Mouse (Mus musculus): ENCODE results near the gene Srxn1.

Gene Srxn1

GRCm38 (mm10) chr2:152089581-152089980 is 15.7 kb upstream of the Srxn1 start:
- no peak for DNase-seq (ENCODE audit: low read depth)

GRCm38 (mm10) chr2:152090486-152090885 is 14.8 kb upstream of the Srxn1 start:
- DNase-seq (ENCODE audit: low read depth) = no peak

GRCm38 (mm10) chr2:152091342-152092056 is 13.8 kb upstream of the Srxn1 start:
- DNase-seq (ENCODE audit: low read depth) = no peak

GRCm38 (mm10) chr2:152092927-152093326 is 12.4 kb upstream of the Srxn1 start:
- no peak for DNase-seq (ENCODE audit: low read depth)

- DNase-seq (ENCODE audit: low read depth) = no peak
These were observed 11.9 kb upstream of the Srxn1 start for GRCm38 (mm10) chr2:152093356-152093792.

- no peak for DNase-seq (ENCODE audit: low read depth)
These were observed 10.3 kb upstream of the Srxn1 start for GRCm38 (mm10) chr2:152094856-152095545.

GRCm38 (mm10) chr2:152096922-152097321 is 8.4 kb upstream of the Srxn1 start:
- no peak for DNase-seq (ENCODE audit: low read depth)

- DNase-seq (ENCODE audit: low read depth) = no peak
These were observed 7.4 kb upstream of the Srxn1 start for GRCm38 (mm10) chr2:152097916-152098315.

GRCm38 (mm10) chr2:152099538-152099937 is 5.8 kb upstream of the Srxn1 start:
- DNase-seq (ENCODE audit: low read depth) = no peak

- DNase-seq (ENCODE audit: low read depth) = no peak
These were observed 3.6 kb upstream of the Srxn1 start for GRCm38 (mm10) chr2:152101761-152102160.

GRCm38 (mm10) chr2:152102369-152102768 is 2.9 kb upstream of the Srxn1 start:
- DNase-seq (ENCODE audit: low read depth) = no peak

- peak; percentile 58 for DNase-seq (ENCODE audit: low read depth)
These were observed 502 bp upstream of the Srxn1 start for GRCm38 (mm10) chr2:152104711-152105317.

GRCm38 (mm10) chr2:152106225-152106595 is 894 bp downstream of the Srxn1 start:
- peak; percentile 37 for DNase-seq (ENCODE audit: low read depth)

GRCm38 (mm10) chr2:152106597-152106996 is 1.3 kb downstream of the Srxn1 start:
- DNase-seq (ENCODE audit: low read depth) = no peak

- DNase-seq (ENCODE audit: low read depth) = no peak
These were observed 3.4 kb downstream of the Srxn1 start for GRCm38 (mm10) chr2:152108702-152109101.

- DNase-seq (ENCODE audit: low read depth) = no peak
These were observed 4.1 kb downstream of the Srxn1 start for GRCm38 (mm10) chr2:152109386-152109785.

GRCm38 (mm10) chr2:152111311-152111710 is 6.0 kb downstream of the Srxn1 start:
- DNase-seq (ENCODE audit: low read depth) = no peak

GRCm38 (mm10) chr2:152111920-152112319 is 6.6 kb downstream of the Srxn1 start:
- DNase-seq (ENCODE audit: low read depth) = peak; percentile 90

- DNase-seq (ENCODE audit: low read depth) = no peak
These were observed 7.2 kb downstream of the Srxn1 start for GRCm38 (mm10) chr2:152112490-152112889.

- no peak for DNase-seq (ENCODE audit: low read depth)
These were observed 7.7 kb downstream of the Srxn1 start for GRCm38 (mm10) chr2:152112970-152113369.

- no peak for DNase-seq (ENCODE audit: low read depth)
These were observed 9.0 kb downstream of the Srxn1 start for GRCm38 (mm10) chr2:152114057-152114975.

- DNase-seq (ENCODE audit: low read depth) = no peak
These were observed 12.4 kb downstream of the Srxn1 start for GRCm38 (mm10) chr2:152117694-152118093.
